Mouse (Mus musculus): ENCODE measurements around the gene Cryba4. TPM values are rescaled to one million over a fixed set of nuclear protein-coding genes. Genes with fewer than 3 reads are reported as not detected.
A peak's percentile ranks its signal among the peaks of the same experiment; 100 is the strongest.

The Cryba4 gene
- polyA plus RNA-seq, 1 experiment from 2014 or later, result 1.5 TPM

DNA sequence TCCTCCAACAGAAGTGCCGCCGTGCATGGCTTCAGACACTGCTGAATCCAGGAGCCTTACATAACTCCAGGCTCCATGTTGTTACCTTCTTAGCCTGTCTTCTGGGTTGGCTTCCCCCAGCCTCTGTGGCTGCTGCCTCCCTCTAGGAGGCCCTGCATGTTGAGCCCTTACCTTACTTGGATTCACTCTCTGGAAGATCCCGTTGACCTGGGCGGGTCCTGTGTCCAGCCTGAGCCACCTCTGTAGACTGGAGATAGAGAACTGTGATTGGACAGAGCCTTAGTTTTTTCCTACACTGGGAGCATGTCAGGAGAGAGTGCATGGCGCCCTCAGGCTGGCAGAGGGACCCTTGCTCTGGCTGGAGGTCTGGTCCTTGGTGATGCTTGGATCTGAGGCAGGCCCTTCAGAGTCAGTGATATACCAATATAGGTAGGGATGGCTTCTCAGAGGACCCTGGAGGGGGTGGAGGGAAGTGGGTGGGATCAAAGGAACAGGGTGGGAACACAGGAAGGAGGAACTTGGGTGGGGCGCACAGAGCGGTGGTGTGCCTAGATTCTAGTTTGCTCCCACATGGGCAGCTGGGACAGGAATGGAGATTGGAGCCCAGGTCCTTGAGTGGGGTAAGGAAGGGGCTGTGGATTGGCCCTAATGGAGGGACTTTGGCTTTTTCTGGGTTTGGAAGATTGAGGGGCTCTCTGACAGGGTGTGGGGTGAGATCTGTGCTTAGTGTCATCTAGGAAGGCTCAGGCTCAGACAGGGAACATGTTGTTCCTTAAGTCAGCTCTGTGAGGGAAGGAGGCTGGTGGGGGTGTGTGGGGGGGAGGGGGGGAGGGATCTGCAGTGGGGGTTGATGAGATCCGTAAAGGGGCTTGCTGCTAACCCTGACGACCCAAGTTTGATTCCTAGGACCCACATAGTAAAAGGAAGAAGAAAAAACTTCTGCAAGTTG is 36.1 kb upstream of the Cryba4 start:
- Histone ChIP-seq H3K27ac (ENCODE audit: low read length) (peak overlapping the region; percentile 79), H3K4me1 (ENCODE audit: insufficient read depth, low read depth, low read length) (peaks cover 26% of the 10 kb centered on the region), H3K9me3 (ENCODE audit: low read length) (no peaks in the 10 kb centered on the region), H3K4me2 (replicated peaks; ENCODE audit: low read depth, low read length) (peak overlapping the region; percentile 32), H3K4me3 (ENCODE audit: low read depth, low read length) (peak overlapping the region; percentile 29; the same call in 1 of the 2 replicates), H3K9ac (replicated peaks; ENCODE audit: low read depth) (no peak overlapping the region), H3K27me3 (replicated peaks; ENCODE audit: insufficient read depth, low read length) (no peaks in the 10 kb centered on the region), H3K36me3 (ENCODE audit: insufficient read depth, low read length) (no peaks in the 10 kb centered on the region)
- WGBS, result 51% methylated on average over 9 of the region's 9 CpGs
- TF ChIP-seq EP300 (IDR thresholded peaks at IDR 0.05) (peak; percentile 49), CTCF (IDR thresholded peaks at IDR 0.05) (peak; percentile 18; the same call in 1 of the 2 replicates)
- ATAC-seq (peak; percentile 74), DNase-seq (ENCODE audit: low spot score) (peak; percentile 85)

DNA sequence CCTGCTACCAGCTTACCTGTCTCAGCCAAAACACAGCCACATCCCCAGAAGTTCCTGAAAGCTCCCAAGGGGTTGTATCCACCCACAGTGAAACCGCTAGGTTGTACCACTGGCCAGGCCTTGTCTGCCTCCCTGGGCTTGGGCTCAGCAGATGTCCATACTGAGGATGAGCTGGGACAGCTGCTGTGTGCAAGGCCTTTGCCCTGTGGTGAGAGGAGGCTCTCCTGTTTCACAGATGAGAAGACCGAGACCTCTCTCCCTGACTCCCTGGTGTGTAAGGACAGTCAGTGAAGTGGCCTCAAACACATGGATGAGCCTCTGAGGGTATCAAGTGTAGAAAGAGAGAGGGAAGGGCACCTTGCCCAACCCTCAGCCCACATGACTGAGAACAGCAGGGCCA is 35.3 kb upstream of the Cryba4 start:
- TF ChIP-seq CTCF (IDR thresholded peaks at IDR 0.05), result no peak
- TF ChIP-seq EP300 (IDR thresholded peaks at IDR 0.05), result no peak
- Histone ChIP-seq H3K27ac (ENCODE audit: low read length) (peak overlapping the region; percentile 79), H3K36me3 (ENCODE audit: insufficient read depth, low read length) (no peaks in the 10 kb centered on the region), H3K9ac (replicated peaks; ENCODE audit: low read depth) (no peak overlapping the region), H3K27me3 (replicated peaks; ENCODE audit: insufficient read depth, low read length) (no peaks in the 10 kb centered on the region), H3K9me3 (ENCODE audit: low read length) (no peaks in the 10 kb centered on the region), H3K4me1 (ENCODE audit: insufficient read depth, low read depth, low read length) (peaks cover 22% of the 10 kb centered on the region), H3K4me3 (ENCODE audit: low read depth, low read length) (no peak overlapping the region), H3K4me2 (replicated peaks; ENCODE audit: low read depth, low read length) (no peak overlapping the region)
- ATAC-seq (no peak), DNase-seq (ENCODE audit: low spot score) (no peak)
- WGBS, result 83% methylated on average over 2 of the region's 2 CpGs

DNA sequence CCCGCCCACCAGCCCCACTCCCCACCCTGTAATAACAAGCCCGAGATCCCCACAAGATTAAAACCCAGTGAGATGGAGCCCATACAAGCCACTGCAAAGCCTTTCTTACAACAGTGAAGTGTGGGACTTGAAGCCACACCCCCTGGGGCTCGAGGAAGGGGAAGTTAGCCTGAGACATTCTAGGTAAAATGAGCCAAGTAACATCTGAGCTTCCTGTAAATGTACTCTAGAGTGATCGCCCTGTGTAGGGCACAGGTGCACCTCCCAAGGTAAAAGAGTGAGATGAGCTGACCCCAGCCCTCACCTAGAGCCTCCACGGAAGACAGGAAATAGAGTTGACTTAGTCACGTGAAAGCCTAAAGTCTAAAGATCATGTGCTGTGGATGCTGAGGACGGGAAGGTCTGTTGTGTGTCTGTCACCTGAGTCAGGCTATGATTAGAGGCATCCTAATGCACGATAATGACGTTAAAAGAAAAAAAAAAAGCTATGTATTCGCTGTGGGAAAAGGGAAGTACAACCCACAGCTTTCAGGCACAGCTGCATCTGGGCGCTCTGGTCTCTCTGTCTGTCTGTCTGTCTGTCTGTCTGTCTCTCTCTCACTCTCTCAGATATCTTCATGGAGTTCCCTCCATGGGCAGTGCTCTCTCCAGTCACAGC is 34.8 kb upstream of the Cryba4 start:
- Histone ChIP-seq H3K9ac (replicated peaks; ENCODE audit: low read depth) (no peak overlapping the region), H3K4me3 (ENCODE audit: low read depth, low read length) (no peak overlapping the region), H3K27me3 (replicated peaks; ENCODE audit: insufficient read depth, low read length) (no peaks in the 10 kb centered on the region), H3K4me2 (replicated peaks; ENCODE audit: low read depth, low read length) (no peak overlapping the region), H3K36me3 (ENCODE audit: insufficient read depth, low read length) (no peaks in the 10 kb centered on the region), H3K9me3 (ENCODE audit: low read length) (no peaks in the 10 kb centered on the region), H3K4me1 (ENCODE audit: insufficient read depth, low read depth, low read length) (peaks cover 22% of the 10 kb centered on the region), H3K27ac (ENCODE audit: low read length) (peak overlapping the region; percentile 79)
- 57% methylated on average over 11 of the region's 11 CpGs for WGBS
- DNase-seq (ENCODE audit: low spot score) (no peak), ATAC-seq (no peak)
- TF ChIP-seq CTCF (IDR thresholded peaks at IDR 0.05) (no peak), EP300 (IDR thresholded peaks at IDR 0.05) (no peak)

DNA sequence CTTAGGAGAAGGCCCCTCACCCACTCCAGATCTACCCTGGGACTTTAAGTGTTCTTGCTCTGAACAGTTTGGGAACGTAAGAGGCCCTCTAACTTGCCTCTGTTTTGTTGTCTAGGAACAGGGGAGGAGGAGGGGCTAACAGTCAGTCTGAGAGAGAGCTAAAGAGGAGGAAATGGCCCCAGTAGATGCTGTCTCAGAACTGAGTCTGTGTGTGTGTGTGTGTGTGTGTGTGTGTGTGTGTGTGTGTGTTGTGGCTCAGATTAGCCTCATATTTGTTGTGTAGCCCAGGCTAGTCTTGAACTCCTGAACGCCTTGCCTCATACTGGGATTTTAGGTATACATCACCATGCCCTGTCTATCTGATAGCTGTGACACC is 34.3 kb upstream of the Cryba4 start:
- 45% methylated on average over 2 of the region's 2 CpGs for WGBS
- Histone ChIP-seq H3K4me2 (replicated peaks; ENCODE audit: low read depth, low read length) (no peak overlapping the region), H3K36me3 (ENCODE audit: insufficient read depth, low read length) (no peaks in the 10 kb centered on the region), H3K4me1 (ENCODE audit: insufficient read depth, low read depth, low read length) (peaks cover 22% of the 10 kb centered on the region), H3K9me3 (ENCODE audit: low read length) (no peaks in the 10 kb centered on the region), H3K9ac (replicated peaks; ENCODE audit: low read depth) (no peak overlapping the region), H3K27ac (ENCODE audit: low read length) (no peak overlapping the region), H3K4me3 (ENCODE audit: low read depth, low read length) (no peak overlapping the region), H3K27me3 (replicated peaks; ENCODE audit: insufficient read depth, low read length) (no peaks in the 10 kb centered on the region)
- DNase-seq (ENCODE audit: low spot score) (no peak), ATAC-seq (no peak)
- TF ChIP-seq CTCF (IDR thresholded peaks at IDR 0.05), result no peak
- no peak for TF ChIP-seq EP300 (IDR thresholded peaks at IDR 0.05)

DNA sequence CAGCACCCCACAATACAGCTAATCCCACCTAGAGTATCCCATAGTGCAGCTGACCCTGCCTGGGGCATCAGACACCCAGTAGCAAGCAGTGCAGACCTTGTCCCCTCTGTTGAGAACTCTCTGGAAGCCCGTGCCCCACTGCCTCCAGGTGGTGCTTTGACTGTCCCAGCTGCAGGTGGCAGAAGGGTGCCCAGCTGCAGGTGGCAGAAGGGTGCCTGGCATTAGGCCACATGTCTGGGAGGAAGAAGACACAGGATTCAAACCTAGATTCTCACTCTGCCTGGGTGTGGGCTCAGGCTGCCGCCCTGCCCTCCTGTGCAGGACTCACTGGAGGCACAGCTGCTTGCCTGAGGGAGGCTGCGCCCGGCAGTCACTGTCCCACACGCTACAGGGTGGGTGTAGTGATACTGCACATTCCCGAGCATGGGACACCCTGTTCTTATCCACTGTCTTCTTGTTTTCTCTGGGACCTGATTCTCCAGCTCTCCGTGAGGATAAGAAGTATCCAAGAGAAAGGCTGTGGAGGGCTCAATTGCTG is 33.3 kb upstream of the Cryba4 start:
- 81% methylated on average over 7 of the region's 7 CpGs for WGBS
- Histone ChIP-seq H3K27me3 (replicated peaks; ENCODE audit: insufficient read depth, low read length) (no peaks in the 10 kb centered on the region), H3K36me3 (ENCODE audit: insufficient read depth, low read length) (no peaks in the 10 kb centered on the region), H3K9me3 (ENCODE audit: low read length) (no peaks in the 10 kb centered on the region), H3K9ac (replicated peaks; ENCODE audit: low read depth) (no peak overlapping the region; the same call in 1 of the 2 replicates), H3K4me3 (ENCODE audit: low read depth, low read length) (no peak overlapping the region), H3K4me1 (ENCODE audit: insufficient read depth, low read depth, low read length) (peaks cover 22% of the 10 kb centered on the region), H3K4me2 (replicated peaks; ENCODE audit: low read depth, low read length) (no peak overlapping the region), H3K27ac (ENCODE audit: low read length) (0 out of 2 replicates have a peak overlapping the region, but pooled peaks have one; percentile 88)
- ATAC-seq (no peak), DNase-seq (ENCODE audit: low spot score) (no peak)
- TF ChIP-seq CTCF (IDR thresholded peaks at IDR 0.05) (no peak), EP300 (IDR thresholded peaks at IDR 0.05) (no peak)

DNA sequence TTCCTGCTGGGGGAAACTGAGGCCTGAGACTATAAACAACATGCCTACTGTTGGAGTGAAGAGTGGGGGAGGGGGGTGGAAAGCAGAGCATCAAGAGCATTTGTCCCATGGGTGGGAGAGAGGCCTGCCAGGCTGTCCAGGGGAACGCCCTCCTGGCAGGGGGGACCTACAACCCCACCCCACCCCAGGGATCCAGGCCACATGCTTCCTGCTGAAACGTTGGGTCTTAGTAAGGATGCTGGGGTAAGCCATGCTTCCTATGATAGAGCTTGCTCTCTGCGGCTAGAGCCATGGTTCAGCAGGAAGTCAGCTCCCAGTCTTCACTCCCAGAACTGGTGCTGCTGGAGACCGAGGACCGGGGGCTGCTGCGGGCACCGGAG is 31.9 kb upstream of the Cryba4 start:
- H3K9me3 ChIP-seq (ENCODE audit: low read length), result no peaks in the 10 kb centered on the region
- no peak overlapping the region for H3K4me3 ChIP-seq (ENCODE audit: low read depth, low read length)
- WGBS, result 63% methylated on average over 7 of the region's 7 CpGs
- H3K4me2 ChIP-seq (replicated peaks; ENCODE audit: low read depth, low read length), result no peak overlapping the region
- H3K27ac ChIP-seq (ENCODE audit: low read length), result peak overlapping the region; percentile 88
- no peak for TF ChIP-seq CTCF (IDR thresholded peaks at IDR 0.05)
- no peak for TF ChIP-seq EP300 (IDR thresholded peaks at IDR 0.05)
- peaks cover 22% of the 10 kb centered on the region for H3K4me1 ChIP-seq (ENCODE audit: insufficient read depth, low read depth, low read length)
- no peaks in the 10 kb centered on the region for H3K36me3 ChIP-seq (ENCODE audit: insufficient read depth, low read length)
- peak; percentile 30 for ATAC-seq
- no peaks in the 10 kb centered on the region for H3K27me3 ChIP-seq (replicated peaks; ENCODE audit: insufficient read depth, low read length)
- DNase-seq (ENCODE audit: low spot score), result no peak
- no peak overlapping the region for H3K9ac ChIP-seq (replicated peaks; ENCODE audit: low read depth)

Measured in lung, postnatal 0 days (tissue).